35 mouse cellular contexts compared by ENCODE assay signal in the genomic region with DNA sequence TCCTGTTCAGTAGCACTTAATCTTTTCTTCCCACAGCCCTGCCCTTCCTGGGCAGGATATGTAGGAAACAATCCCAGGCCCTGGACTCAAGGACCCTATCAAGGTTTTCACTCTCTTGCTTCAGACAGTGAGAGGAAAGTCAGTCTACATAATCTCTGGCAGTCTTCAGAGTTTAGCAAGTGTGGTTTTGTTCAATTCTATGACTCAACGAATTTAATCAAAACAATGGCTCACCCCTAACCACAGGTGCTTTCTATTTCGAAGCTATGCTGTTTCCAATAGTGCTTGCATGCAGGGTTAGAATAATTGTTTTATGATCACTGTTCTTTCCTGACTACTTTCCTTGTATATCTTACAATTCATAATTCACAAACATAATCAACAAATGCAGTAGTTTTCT. TPM values are rescaled to one million over a fixed set of nuclear protein-coding genes. Genes with fewer than 3 reads are reported as not detected.
"Had no signal": no experiment of that assay in that cellular context is flagged by ENCODE, and none has a peak within 500 bp of the region (broad histone marks: within the 10 kb centered on the region; RNA-seq: fewer than 3 reads in every experiment).

No protein-coding gene starts in this region.

- H3K4me3 ChIP-seq: gastrocnemius, adult 2 months; heart, adult 2 months; heart, embryonic 13.5 days; heart, embryonic 15.5 days; hindbrain, embryonic 10.5 days; hindbrain, embryonic 12.5 days; kidney, embryonic 15.5 days; limb, embryonic 13.5 days; limb, embryonic 15.5 days; liver, embryonic 12.5 days had no signal

- H3K27me3 ChIP-seq: heart, embryonic 13.5 days; heart, embryonic 15.5 days; hindbrain, embryonic 12.5 days; kidney, embryonic 15.5 days; limb, embryonic 15.5 days; liver, embryonic 12.5 days had no signal

- H3K4me2 ChIP-seq: heart, embryonic 11.5 days; heart, embryonic 13.5 days; heart, embryonic 15.5 days; hindbrain, embryonic 12.5 days; hindbrain, embryonic 14.5 days; kidney, embryonic 15.5 days; limb, embryonic 13.5 days; limb, embryonic 15.5 days; liver, embryonic 12.5 days had no signal

- H3K36me3 ChIP-seq: heart, embryonic 13.5 days; heart, embryonic 15.5 days; hindbrain, embryonic 10.5 days; hindbrain, embryonic 12.5 days; kidney, embryonic 15.5 days; limb, embryonic 13.5 days; limb, embryonic 15.5 days; liver, embryonic 12.5 days had no signal

- DNase-seq: gastrocnemius, adult 2 months; gastrocnemius, postnatal 10 days; gastrocnemius, postnatal 25 days; heart, adult 2 months; heart, postnatal 14 days; heart, postnatal 4 days; kidney, adult 11 months; kidney, adult 2 months; kidney, adult 9 months; kidney, postnatal 14 days; kidney, postnatal 36 days; layer of hippocampus, adult 9-11 months; layer of hippocampus, postnatal 36 days; left cerebral cortex, postnatal 4 days had no signal

RNA-seq across cellular contexts. Expression of gene Prlhr, which starts 9.7 kb away (rescaled TPM):
- total RNA-seq: gastrocnemius, adult 2 months; gastrocnemius, postnatal 10 days; gastrocnemius, postnatal 25 days; gastrocnemius, postnatal 4 days; granulocyte monocyte progenitor cell, adult 5-6 weeks; heart, adult 2 months; heart, postnatal 14 days; heart, postnatal 4 days; layer of hippocampus, postnatal 36 days; left cerebral cortex, postnatal 25 days; liver, adult 2 months had no signal
- polyA plus RNA-seq: heart, adult 2 months; heart, embryonic 11.5 days; heart, embryonic 13.5 days; heart, embryonic 15.5 days; heart, postnatal 0 days; hindbrain, embryonic 10.5 days; hindbrain, embryonic 12.5 days; inflammation-experienced regulatory T-cells, adult 6 months; intestine, embryonic 16.5 days; kidney, postnatal 0 days; large intestine, adult 2 months; limb, embryonic 11.5 days; limb, embryonic 13.5 days; limb, embryonic 15.5 days; liver, adult 2 months; liver, embryonic 12.5 days; liver, embryonic 14.5 days had no signal
